Mouse (Mus musculus) stomach, postnatal 0 days (tissue): ENCODE data around the gene Psg19.

Experiments
- CTCF ChIP-seq: IDR thresholded peaks from 2 replicates; pipeline ENCODE4 v1.5.1; 2016; ENCODE audit warnings: antibody characterized with exemption, low read depth, mild to moderate bottlenecking, moderate library complexity
- EP300 ChIP-seq: optimal IDR thresholded peaks from 2 replicates; pipeline ENCODE3; 2016; ENCODE audit warnings: antibody characterized with exemption

- TF ChIP-seq EP300 (no peak), CTCF (no peak)
Observed at GRCm38 (mm10) chr7:18821507-18821906, 23.2 kb upstream of the Psg19 start, which contains the start of gene Psg17.
